Mouse (Mus musculus): ENCODE measurements around the gene Tmem179. TPM values are rescaled to one million over a fixed set of nuclear protein-coding genes. Genes with fewer than 3 reads are reported as not detected.

The Tmem179 gene
- polyA plus RNA-seq, 1 experiment from 2014 or later: 84.4 TPM

DNA sequence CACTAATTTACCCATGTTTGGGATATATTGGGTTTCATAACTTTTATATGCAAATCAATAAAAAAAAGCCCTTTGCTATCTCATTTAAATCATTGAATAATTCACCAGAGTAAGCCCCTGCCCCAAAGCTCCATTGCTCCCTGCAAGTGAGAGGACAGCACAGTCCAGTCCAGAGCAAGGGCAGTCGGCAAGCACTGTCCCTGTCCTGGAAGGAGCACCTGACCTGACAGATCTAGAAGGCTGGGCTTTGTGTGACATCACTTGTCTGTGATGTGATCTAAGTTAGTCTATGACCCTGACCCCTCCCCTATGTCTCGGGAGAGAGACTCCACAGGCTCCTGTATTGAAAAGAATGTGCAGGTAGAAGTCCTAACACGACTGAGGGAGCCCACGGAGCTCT lies 17.2 kb upstream of the Tmem179 start:
- no peaks in the 10 kb centered on the region for H3K36me3 ChIP-seq
- H3K27ac ChIP-seq (replicated peaks): no peak overlapping the region
- ATAC-seq (ENCODE audit: low FRiP score, low read depth): no peak
- peaks cover 7% of the 10 kb centered on the region; the same call in 1 of the 2 replicates for H3K27me3 ChIP-seq
- H3K4me3 ChIP-seq: no peak overlapping the region
- H3K4me2 ChIP-seq: no peak overlapping the region
- 71% methylated on average over 4 of the region's 4 CpGs for WGBS
- H3K4me1 ChIP-seq (replicated peaks): peaks cover 3% of the 10 kb centered on the region; the same call in 1 of the 2 replicates
- no peaks in the 10 kb centered on the region for H3K9me3 ChIP-seq
- H3K9ac ChIP-seq: no peak overlapping the region

DNA sequence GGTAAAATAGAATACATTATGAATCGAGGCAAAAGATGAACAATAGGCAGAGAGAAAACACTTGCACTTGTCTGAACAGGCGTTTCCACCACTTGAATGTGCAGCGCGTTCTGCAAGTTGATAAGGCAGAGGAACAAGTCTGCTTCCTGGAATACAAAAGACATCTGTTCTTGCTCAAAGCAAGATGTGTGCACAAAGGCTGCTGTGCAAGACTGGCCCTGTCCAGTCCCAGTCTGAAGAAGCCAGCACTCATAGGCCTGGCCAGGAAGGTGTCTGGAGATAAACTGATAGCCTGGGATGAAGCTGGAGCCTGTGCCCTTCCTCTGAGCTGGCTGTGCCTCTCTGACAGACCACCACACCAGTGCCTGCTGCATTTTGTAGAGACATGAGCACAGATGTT lies 1.6 kb upstream of the Tmem179 start:
- peak overlapping the region; percentile 47; the same call in 1 of the 2 replicates for H3K27ac ChIP-seq (replicated peaks)
- 38% methylated on average over 4 of the region's 4 CpGs for WGBS

DNA sequence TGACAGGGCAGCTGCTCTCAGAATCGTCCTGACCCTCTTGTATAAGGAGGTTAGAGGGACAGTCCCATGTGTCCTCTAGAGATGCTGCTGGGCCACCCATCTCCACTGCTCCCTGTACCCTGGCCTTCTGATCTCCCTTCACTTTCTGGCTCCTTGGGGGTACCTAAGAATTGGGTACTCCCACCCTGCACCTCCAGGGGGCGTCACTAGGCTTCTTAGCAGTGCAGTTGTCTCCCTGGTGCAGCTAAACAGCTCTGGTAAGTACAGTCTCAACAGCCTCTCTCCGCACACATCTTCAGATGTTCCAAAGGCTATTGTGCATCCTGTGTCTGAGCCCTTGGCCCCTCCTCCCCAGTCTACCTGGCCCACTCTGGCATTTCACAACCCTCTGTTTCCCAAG lies 1.6 kb downstream of the Tmem179 start:
- H3K4me2 ChIP-seq: no peak overlapping the region
- H3K27me3 ChIP-seq: 0 out of 2 replicates have a peak, but pooled peaks cover 3% of the 10 kb centered on the region
- H3K9me3 ChIP-seq: no peaks in the 10 kb centered on the region
- peaks cover 38% of the 10 kb centered on the region for H3K4me1 ChIP-seq (replicated peaks)
- H3K27ac ChIP-seq (replicated peaks): no peak overlapping the region
- no peak overlapping the region for H3K4me3 ChIP-seq
- no peak overlapping the region for H3K9ac ChIP-seq
- WGBS: 44% methylated on average over 3 of the region's 3 CpGs
- no peaks in the 10 kb centered on the region for H3K36me3 ChIP-seq
- ATAC-seq (ENCODE audit: low FRiP score, low read depth): no peak

More for the DNA sequence above, 1.6 kb upstream of the Tmem179 start:
- Histone ChIP-seq H3K9ac (no peak overlapping the region), H3K4me2 (no peak overlapping the region), H3K9me3 (no peaks in the 10 kb centered on the region), H3K27me3 (0 out of 2 replicates have a peak, but pooled peaks cover 1% of the 10 kb centered on the region), H3K4me3 (no peak overlapping the region), H3K36me3 (no peaks in the 10 kb centered on the region), H3K4me1 (replicated peaks) (peaks cover 24% of the 10 kb centered on the region)
- ATAC-seq (ENCODE audit: low FRiP score, low read depth): no peak

DNA sequence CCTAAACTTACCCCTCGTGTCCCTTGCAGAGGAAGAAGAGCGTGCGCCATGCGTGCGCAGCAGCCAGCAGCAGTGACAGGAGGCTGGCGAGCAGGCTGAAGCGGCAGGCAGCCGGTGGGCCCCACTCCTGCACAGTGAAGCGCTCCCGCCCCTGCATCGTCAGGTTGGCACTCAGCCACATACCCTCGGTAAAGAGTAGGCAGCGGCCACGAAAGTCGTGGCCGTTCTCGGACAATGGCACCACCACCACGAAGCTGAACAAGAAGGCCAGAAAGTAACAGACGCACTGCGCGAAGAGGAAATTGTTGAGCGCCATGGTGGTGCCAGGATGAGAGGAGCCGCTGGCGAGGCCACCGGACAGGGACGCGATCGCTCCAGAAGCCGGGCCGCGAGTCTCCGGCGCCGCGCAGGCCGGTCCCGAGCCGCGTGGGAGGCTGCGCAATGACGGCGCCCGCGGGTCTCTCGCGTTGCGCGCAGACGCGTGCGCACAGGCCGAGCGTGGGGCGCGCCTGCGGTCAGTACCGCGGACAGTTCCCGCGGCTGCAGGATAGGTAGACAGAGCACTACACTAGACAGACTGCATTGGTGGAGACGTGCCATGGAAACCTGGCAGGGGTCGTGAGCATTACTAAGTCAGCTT lies 5.7 kb downstream of the Tmem179 start:
- Histone ChIP-seq H3K4me1 (replicated peaks) (peaks cover 59% of the 10 kb centered on the region), H3K27ac (replicated peaks) (peak overlapping the region; percentile 80), H3K9ac (peak overlapping the region; percentile 55), H3K9me3 (no peaks in the 10 kb centered on the region), H3K4me3 (peak overlapping the region; percentile 43), H3K36me3 (no peaks in the 10 kb centered on the region), H3K4me2 (peak overlapping the region; percentile 71), H3K27me3 (0 out of 2 replicates have a peak, but pooled peaks cover 3% of the 10 kb centered on the region)
- peak; percentile 86 for ATAC-seq (ENCODE audit: low FRiP score, low read depth)
- 1% methylated on average over 62 of the region's 62 CpGs for WGBS

DNA sequence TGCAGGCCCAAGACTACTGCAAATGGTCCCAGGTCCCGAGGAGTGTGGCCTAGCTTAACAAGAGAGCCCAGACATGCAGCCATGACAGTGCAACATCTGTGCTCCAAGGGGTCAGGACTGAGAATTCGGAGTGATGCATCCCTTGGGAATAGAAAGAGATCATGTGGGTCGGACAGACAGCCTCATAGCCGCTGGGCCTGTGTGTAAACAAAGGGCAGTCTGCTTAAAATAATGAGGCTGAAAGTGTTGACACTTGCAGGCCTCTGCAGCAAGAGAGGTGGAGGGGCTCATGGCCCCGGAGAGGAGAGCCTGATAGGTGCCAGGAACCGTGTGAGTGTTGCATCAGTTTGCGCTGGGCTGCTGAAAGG lies 6.2 kb downstream of the Tmem179 start:
- ATAC-seq (ENCODE audit: low FRiP score, low read depth): no peak; the same call in 1 of the 2 replicates
- Histone ChIP-seq H3K27me3 (0 out of 2 replicates have a peak, but pooled peaks cover 3% of the 10 kb centered on the region), H3K27ac (replicated peaks) (peak overlapping the region; percentile 80), H3K4me2 (peak overlapping the region; percentile 71), H3K4me3 (peak overlapping the region; percentile 43), H3K4me1 (replicated peaks) (peaks cover 61% of the 10 kb centered on the region), H3K9me3 (no peaks in the 10 kb centered on the region), H3K9ac (peak overlapping the region; percentile 55), H3K36me3 (no peaks in the 10 kb centered on the region)
- WGBS: 13% methylated on average over 7 of the region's 7 CpGs

DNA sequence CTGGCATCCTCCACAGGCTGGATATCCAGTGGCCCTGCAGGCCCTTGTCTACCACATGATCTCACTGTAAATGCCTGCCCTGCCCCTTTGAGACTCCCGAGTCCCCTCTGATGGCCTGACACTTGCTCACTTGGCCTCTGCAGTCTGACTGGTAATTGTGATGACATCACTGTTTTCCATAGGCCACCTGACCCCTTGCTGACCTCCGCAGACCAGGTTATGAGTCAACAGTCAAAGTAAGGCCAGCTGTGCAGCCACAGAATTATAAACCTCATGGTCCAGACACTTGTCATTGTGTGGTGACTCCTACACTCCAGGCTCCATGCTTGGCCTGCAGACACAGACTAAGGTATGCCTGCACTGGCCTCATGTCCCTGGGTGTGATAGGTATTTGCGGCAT lies 8.6 kb downstream of the Tmem179 start:
- peak overlapping the region; percentile 11; the same call in 1 of the 2 replicates for H3K9ac ChIP-seq
- H3K9me3 ChIP-seq: no peaks in the 10 kb centered on the region
- 77% methylated on average over 3 of the region's 3 CpGs for WGBS
- H3K4me2 ChIP-seq: peak overlapping the region; percentile 34
- no peak for ATAC-seq (ENCODE audit: low FRiP score, low read depth)
- peaks cover 57% of the 10 kb centered on the region for H3K4me1 ChIP-seq (replicated peaks)
- 0 out of 2 replicates have a peak, but pooled peaks cover under 1% of the 10 kb centered on the region for H3K27me3 ChIP-seq
- no peak overlapping the region for H3K4me3 ChIP-seq
- H3K27ac ChIP-seq (replicated peaks): peak overlapping the region; percentile 69
- H3K36me3 ChIP-seq: no peaks in the 10 kb centered on the region

DNA sequence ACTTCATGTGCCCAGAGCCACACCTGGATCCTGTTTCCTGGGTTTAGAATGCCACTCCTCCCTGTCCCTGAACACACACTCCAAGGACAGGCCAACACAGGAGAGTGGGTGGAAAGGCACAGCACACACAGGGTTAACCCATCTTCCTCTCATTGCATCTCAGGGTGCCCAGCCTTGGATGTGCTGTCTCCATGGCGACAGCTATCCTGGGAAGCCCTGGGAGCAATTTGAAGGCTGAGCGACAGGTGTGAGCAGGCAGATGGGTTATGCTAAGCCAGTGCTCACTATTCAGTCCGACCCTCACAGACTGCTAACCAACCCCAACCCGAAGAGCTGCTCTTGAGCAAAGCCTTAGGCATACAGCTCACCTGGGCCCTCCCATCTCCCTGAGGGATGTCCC lies 9.3 kb downstream of the Tmem179 start:
- Histone ChIP-seq H3K4me2 (peak overlapping the region; percentile 34), H3K27me3 (no peaks in the 10 kb centered on the region), H3K4me3 (no peak overlapping the region), H3K36me3 (no peaks in the 10 kb centered on the region), H3K27ac (replicated peaks) (peak overlapping the region; percentile 69), H3K9me3 (no peaks in the 10 kb centered on the region), H3K4me1 (replicated peaks) (peaks cover 61% of the 10 kb centered on the region), H3K9ac (peak overlapping the region; percentile 11; the same call in 1 of the 2 replicates)
- WGBS: 15% methylated on average over 4 of the region's 4 CpGs
- peak; percentile 54 for ATAC-seq (ENCODE audit: low FRiP score, low read depth)

DNA sequence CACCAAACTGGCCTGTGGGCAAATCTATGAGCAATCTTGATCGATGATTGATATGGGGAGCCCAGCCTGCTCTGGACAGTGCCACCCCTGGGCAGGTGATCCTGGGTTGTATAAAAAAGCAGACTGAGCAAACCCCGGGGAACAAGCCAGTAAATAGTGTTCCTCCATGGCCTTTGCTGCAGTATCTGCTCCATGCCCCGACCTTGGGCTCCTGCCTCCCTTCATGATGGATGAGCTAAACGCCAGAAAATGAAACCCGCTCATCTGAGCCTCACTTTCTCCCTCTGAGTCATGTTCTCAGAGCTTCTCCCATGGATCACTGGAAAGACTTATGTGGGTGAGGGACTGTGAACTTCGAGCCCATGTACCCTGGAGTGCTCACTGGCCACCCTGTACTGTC lies 10.3 kb downstream of the Tmem179 start:
- Histone ChIP-seq H3K4me3 (no peak overlapping the region), H3K27me3 (no peaks in the 10 kb centered on the region), H3K4me1 (replicated peaks) (peaks cover 61% of the 10 kb centered on the region), H3K4me2 (no peak overlapping the region), H3K36me3 (no peaks in the 10 kb centered on the region), H3K9ac (no peak overlapping the region), H3K27ac (replicated peaks) (no peak overlapping the region), H3K9me3 (no peaks in the 10 kb centered on the region)
- 71% methylated on average over 6 of the region's 6 CpGs for WGBS
- ATAC-seq (ENCODE audit: low FRiP score, low read depth): no peak

DNA sequence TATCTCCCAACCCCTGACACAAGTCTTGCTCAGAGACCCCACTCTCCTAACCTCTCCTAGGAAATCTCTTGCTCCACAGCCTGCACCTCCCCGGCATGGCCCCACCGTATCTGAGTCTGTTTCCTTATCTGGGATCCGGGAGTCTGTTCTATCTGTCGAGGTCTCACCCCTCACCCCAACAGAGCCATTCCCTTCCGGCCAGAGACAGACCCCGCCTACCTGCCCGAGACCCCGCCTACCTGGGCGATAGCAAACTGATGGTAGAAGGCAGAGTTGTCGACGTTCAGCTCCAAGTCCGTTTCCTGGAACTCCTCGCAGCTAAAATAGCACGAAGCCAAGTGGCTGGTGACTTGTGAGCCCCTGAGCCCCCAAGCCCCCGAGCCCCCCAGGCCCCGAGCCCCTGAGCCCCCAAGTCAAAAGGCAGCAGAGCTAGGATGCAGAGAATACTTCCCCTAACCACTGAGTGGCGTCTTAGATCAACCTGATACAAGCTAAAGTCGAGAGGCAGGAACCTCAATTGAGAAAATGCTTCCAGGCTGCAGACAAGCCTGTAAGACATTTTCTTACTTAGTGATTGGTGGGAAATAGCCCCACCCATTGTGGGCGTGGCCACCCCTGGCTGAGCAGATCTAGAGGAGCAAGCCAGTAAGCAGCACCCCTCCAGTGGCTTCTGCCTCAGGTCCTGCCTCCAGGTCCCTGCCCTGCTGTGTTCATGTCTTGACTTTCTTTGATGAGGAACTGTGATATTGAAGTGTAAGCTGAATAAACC lies 13.4 kb downstream of the Tmem179 start:
- WGBS: 37% methylated on average over 19 of the region's 19 CpGs
- Histone ChIP-seq H3K4me2 (no peak overlapping the region), H3K27me3 (no peaks in the 10 kb centered on the region), H3K4me1 (replicated peaks) (peaks cover 32% of the 10 kb centered on the region), H3K36me3 (no peaks in the 10 kb centered on the region), H3K4me3 (no peak overlapping the region), H3K27ac (replicated peaks) (no peak overlapping the region), H3K9ac (no peak overlapping the region), H3K9me3 (no peaks in the 10 kb centered on the region)
- ATAC-seq (ENCODE audit: low FRiP score, low read depth): no peak

DNA sequence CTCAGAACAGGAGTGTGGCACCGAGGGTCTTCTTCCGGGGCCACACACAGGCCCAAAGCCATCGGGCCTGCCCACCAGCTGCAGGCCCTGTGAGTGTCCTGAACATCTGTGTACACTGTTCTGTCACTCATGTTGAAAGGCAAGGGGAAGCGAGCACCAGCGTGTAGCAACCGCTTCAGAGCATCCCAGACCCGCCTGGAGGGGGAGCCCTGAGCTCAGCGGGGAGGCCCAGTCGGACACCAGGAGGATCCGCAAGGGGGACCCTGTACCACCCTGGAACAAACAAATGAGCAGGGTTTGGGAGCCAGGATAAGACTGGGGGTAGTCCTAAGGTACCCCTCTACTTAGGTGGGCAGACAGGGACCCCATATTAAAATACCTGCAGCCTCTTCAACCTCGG lies 17.9 kb downstream of the Tmem179 start:
- Histone ChIP-seq H3K36me3 (no peaks in the 10 kb centered on the region), H3K27ac (replicated peaks) (no peak overlapping the region), H3K4me1 (replicated peaks) (0 out of 2 replicates have a peak, but pooled peaks cover 7% of the 10 kb centered on the region), H3K4me3 (no peak overlapping the region), H3K9ac (no peak overlapping the region), H3K9me3 (no peaks in the 10 kb centered on the region), H3K27me3 (no peaks in the 10 kb centered on the region), H3K4me2 (no peak overlapping the region)
- 39% methylated on average over 11 of the region's 11 CpGs for WGBS
- no peak for ATAC-seq (ENCODE audit: low FRiP score, low read depth)

DNA sequence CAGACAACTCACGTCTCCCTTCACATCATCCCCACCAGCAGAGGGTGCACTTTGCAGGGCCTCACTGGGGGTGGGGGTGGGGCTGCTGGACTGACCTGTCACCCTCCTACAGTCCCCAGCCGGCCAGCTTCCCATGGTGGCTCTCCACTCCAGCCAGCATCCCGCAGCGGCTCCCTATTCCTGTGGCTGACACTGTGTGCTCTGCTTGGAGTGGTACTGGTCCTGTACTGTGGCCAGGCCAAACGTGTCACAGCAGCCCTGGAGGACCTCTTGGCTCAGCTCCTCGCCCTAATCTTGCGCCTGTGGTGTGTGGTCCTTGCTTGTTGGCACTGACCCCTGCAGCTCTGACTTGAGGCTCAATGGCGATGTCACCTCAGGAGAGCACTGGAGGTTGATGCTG lies 18.8 kb downstream of the Tmem179 start:
- no peak for ATAC-seq (ENCODE audit: low FRiP score, low read depth)
- WGBS: 79% methylated on average over 8 of the region's 8 CpGs

DNA sequence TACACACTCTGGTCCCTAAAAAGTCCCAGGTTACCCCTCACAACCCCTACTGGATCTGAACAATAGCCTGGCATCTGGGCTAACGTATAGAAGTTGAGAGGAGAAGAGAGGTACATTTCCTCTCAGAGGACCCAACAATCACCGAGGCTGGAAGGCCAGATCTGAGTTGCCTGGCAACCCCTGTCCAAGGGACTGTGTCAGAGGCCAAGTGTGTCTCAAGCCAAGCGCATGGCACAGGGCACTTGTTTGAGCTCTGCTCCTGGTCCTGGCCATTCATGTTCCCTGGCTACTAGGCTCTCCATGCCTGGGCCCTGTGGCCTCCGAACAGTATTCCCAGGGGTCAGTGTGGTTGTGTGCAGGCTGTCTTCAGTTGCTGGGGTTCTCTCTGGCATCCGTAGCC lies 20.4 kb downstream of the Tmem179 start:
- H3K4me1 ChIP-seq (replicated peaks): peaks cover 1% of the 10 kb centered on the region; the same call in 1 of the 2 replicates

More for the DNA sequence above, 18.8 kb downstream of the Tmem179 start:
- Histone ChIP-seq H3K27me3 (no peaks in the 10 kb centered on the region), H3K9ac (no peak overlapping the region), H3K4me3 (no peak overlapping the region), H3K4me1 (replicated peaks) (0 out of 2 replicates have a peak, but pooled peaks cover 5% of the 10 kb centered on the region), H3K27ac (replicated peaks) (no peak overlapping the region), H3K36me3 (no peaks in the 10 kb centered on the region), H3K9me3 (no peaks in the 10 kb centered on the region), H3K4me2 (no peak overlapping the region)

More for the DNA sequence above, 20.4 kb downstream of the Tmem179 start:
- H3K9ac ChIP-seq: no peak overlapping the region
- H3K36me3 ChIP-seq: no peaks in the 10 kb centered on the region
- no peaks in the 10 kb centered on the region for H3K27me3 ChIP-seq
- H3K27ac ChIP-seq (replicated peaks): no peak overlapping the region
- no peak overlapping the region for H3K4me2 ChIP-seq
- no peaks in the 10 kb centered on the region for H3K9me3 ChIP-seq
- 56% methylated on average over 5 of the region's 5 CpGs for WGBS
- ATAC-seq (ENCODE audit: low FRiP score, low read depth): no peak
- H3K4me3 ChIP-seq: no peak overlapping the region
